Mouse (Mus musculus) midbrain, embryonic 10.5 days (tissue): ENCODE results near the gene 1500009L16Rik. TPM values are rescaled to one million over a fixed set of nuclear protein-coding genes. Genes with fewer than 3 reads are reported as not detected.

Source experiments
- DNase-seq: peaks from one replicate; pipeline ENCODE4 v3.0.0-alpha.2; 2017; ENCODE audit warnings: low spot score
- H3K27ac ChIP-seq: fragments of 300-500 bp; sonication (generic); replicated peaks from 2 replicates; pipeline ENCODE4 v1.5.1; 2016; ENCODE audit warnings: mild to moderate bottlenecking
- H3K27me3 ChIP-seq: fragments of 300-500 bp; sonication (generic); 2 replicates; pipeline ENCODE4 v1.6.1; 2016; ENCODE audit warnings: low read depth, mild to moderate bottlenecking; ENCODE audit not compliant: poor library complexity, severe bottlenecking
- H3K36me3 ChIP-seq: fragments of 300-500 bp; sonication (generic); 2 replicates; pipeline ENCODE4 v1.6.1; 2016; ENCODE audit warnings: mild to moderate bottlenecking, moderate library complexity
- H3K4me1 ChIP-seq: fragments of 300-500 bp; sonication (generic); 2 replicates; pipeline ENCODE4 v1.6.1; 2016
- H3K4me3 ChIP-seq: fragments of 300-500 bp; sonication (generic); 2 replicates; pipeline ENCODE4 v1.5.1; 2016; ENCODE audit warnings: mild to moderate bottlenecking, moderate library complexity
- H3K9me3 ChIP-seq: fragments of 300-500 bp; sonication (generic); replicated peaks from 2 replicates; pipeline ENCODE4 v1.6.1; 2016; ENCODE audit warnings: mild to moderate bottlenecking
- WGBS: fragments of 180-500 bp; shearing (Covaris S2); methylation state at CpG from one replicate; pipeline ENCODE4 v1.1.7; 2016; 5-methylcytosine and 5-hydroxymethylcytosine counted together
- polyA plus RNA-seq: library from polyadenylated mRNA; unstranded; fragments of >200 nt; fragmentation: Nextera tagmentation; extraction: Ambion mirVana; gene quantifications from 2 replicates; pipeline ENCODE4 v1.2.1, GENCODE M21; 2016

1500009L16Rik gene
- polyA plus RNA-seq, 1 experiment from 2014 or later: 44.2 TPM

DNA sequence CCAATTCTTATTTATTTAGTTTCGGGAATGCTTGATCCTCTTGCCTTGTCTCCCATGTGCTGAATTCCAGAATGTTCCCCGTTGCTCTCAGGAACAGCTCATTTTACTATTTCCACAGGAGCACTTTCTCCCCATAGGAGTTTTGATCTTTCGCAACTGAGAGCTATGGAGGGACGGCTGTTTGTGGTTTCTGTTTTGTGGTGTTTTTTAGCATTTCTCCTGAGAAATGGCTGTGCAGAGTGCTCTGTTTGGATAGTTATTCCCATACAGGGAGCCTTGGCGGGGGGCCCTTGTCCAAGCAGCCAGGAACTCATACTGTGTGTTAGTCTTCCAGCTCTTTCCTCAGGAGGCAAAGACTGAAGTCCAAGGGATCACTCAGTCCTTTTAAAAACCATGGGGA, 5.2 kb downstream of the 1500009L16Rik start:
- Histone ChIP-seq H3K9me3 (peaks cover 6% of the 10 kb centered on the region; the same call in 1 of the 2 replicates), H3K36me3 (no peaks in the 10 kb centered on the region), H3K4me3 (no peak overlapping the region), H3K27ac (no peak overlapping the region), H3K4me1 (peaks cover 13% of the 10 kb centered on the region), H3K27me3 (peaks cover 9% of the 10 kb centered on the region)
- 91% methylated on average over 5 of the region's 5 CpGs for WGBS
- no peak for DNase-seq

DNA sequence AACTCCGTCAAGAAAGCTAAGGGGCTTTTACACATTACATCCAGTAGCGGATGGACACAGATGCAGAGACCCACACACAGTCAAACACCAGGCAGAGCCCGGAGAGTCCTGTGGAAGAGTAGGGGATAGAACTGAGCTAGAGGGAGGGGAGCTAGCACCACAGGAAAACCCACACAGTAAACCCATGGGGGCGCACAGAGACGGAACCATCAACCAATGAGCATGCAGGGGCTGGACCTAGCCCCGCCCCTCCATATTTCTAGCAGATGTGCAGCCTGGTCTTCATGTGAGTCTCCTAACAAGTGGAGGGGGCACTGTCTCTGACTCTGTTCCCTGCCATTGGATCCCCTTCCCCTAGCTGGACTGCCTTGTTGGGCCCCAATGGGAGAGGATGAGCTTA, 5.9 kb downstream of the 1500009L16Rik start:
- H3K27me3 ChIP-seq: peaks cover 9% of the 10 kb centered on the region
- H3K36me3 ChIP-seq: no peaks in the 10 kb centered on the region
- DNase-seq: no peak
- H3K9me3 ChIP-seq: peaks cover 6% of the 10 kb centered on the region; the same call in 1 of the 2 replicates
- whole genome bisulfite sequencing: 83% methylated on average over 6 of the region's 6 CpGs
- H3K27ac ChIP-seq: no peak overlapping the region
- no peak overlapping the region for H3K4me3 ChIP-seq
- H3K4me1 ChIP-seq: peaks cover 10% of the 10 kb centered on the region

DNA sequence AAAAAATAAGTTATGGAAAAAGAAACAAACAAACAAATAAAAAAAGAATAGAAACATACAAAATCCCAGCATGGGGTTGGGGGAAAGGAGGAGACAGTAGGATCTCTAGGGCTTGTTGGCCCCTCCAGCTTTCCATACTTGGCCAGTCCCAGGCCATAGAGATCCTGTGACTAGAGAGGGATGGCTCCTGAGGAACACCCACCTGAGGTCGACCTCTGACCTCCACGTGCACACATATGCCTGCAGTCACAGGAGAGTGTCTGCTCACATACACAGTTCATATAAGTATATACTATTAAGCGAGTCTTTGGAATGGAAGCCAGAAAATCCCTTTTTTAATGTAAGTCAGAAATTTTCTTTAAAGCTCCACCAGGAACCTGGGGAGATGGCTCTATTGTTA, 6.4 kb downstream of the 1500009L16Rik start:
- Histone ChIP-seq H3K4me3 (no peak overlapping the region), H3K27me3 (peaks cover 4% of the 10 kb centered on the region), H3K9me3 (peaks cover 6% of the 10 kb centered on the region; the same call in 1 of the 2 replicates), H3K36me3 (no peaks in the 10 kb centered on the region), H3K27ac (no peak overlapping the region), H3K4me1 (peaks cover 4% of the 10 kb centered on the region)
- 71% methylated on average over 3 of the region's 3 CpGs for WGBS
- DNase-seq: no peak

- 37% methylated on average over 7 of the region's 7 CpGs for whole genome bisulfite sequencing
- H3K27ac ChIP-seq: no peak overlapping the region
- DNase-seq: peak; percentile 81
- H3K36me3 ChIP-seq: no peaks in the 10 kb centered on the region
- H3K4me1 ChIP-seq: 0 out of 2 replicates have a peak, but pooled peaks cover 2% of the 10 kb centered on the region
- H3K9me3 ChIP-seq: peaks cover 6% of the 10 kb centered on the region; the same call in 1 of the 2 replicates
- no peak overlapping the region for H3K4me3 ChIP-seq
- H3K27me3 ChIP-seq: no peaks in the 10 kb centered on the region
These were observed 6.8 kb downstream of the 1500009L16Rik start for GRCm38 (mm10) chr10:83729492-83729891.

DNA sequence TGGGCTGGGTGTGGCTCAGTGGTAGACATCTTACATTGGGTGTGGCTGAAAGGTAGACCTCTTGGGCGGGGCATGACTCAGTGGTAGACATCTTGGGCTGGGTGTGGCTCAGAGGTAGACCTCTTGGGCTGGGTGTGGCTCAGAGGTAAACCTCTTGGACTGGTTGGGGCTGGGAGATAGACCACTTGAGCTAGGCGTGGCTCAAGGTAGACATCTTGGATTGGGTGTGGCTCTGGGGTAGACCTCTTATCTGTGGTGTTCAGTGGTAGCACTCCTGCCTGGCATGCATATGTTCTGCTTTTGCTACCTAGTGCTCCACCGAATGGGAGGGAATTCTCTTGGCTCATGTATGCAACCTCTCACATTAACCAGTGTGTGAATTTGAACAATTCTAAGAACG, 11.1 kb downstream of the 1500009L16Rik start:
- Histone ChIP-seq H3K4me1 (0 out of 2 replicates have a peak, but pooled peaks cover under 1% of the 10 kb centered on the region), H3K27ac (no peak overlapping the region), H3K27me3 (no peaks in the 10 kb centered on the region), H3K9me3 (no peaks in the 10 kb centered on the region), H3K4me3 (no peak overlapping the region), H3K36me3 (peaks cover 6% of the 10 kb centered on the region; the same call in 1 of the 2 replicates)
- no peak for DNase-seq
- 90% methylated on average over 4 of the region's 4 CpGs for WGBS

DNA sequence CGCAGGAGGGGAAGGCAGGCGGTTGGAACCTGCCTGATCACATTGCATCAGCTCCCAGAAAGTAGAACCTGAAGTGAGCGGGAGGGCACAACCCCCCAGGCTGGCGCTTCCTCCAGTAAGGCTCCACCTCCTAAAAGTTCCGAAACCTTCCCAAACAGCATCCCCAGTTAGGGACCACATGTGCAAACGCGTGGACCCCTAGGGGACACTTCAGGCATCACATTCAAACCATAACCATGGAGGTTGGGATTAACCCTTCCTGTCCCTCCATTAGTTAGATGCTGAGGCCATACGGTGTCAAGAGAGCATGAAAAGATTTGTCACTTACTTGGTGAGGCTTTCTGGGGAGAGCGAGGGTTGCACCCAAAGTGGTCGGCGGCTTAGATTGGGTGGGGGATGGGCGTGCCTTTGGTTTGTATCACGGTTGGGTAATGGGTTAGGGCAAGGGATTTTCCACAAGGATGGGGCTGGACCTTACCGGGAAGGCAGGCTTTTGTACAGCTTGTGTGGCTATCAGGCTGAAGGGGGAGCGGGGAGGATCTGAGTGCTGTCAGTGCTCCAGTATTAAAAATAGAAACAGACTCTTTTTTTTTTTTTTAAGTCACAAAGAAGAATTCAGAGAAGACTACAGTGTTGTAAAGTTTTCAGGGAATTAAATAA, 16.5 kb downstream of the 1500009L16Rik start:
- H3K4me3 ChIP-seq: no peak overlapping the region
- DNase-seq: no peak
- H3K27me3 ChIP-seq: no peaks in the 10 kb centered on the region
- 84% methylated on average over 15 of the region's 15 CpGs for WGBS
- peaks cover 19% of the 10 kb centered on the region; the same call in 1 of the 2 replicates for H3K36me3 ChIP-seq
- H3K4me1 ChIP-seq: no peaks in the 10 kb centered on the region
- H3K27ac ChIP-seq: no peak overlapping the region
- peaks cover 32% of the 10 kb centered on the region for H3K9me3 ChIP-seq

GRCm38 (mm10) chr10:83744656-83745055, 22.0 kb downstream of the 1500009L16Rik start:
- no peaks in the 10 kb centered on the region for H3K4me1 ChIP-seq
- DNase-seq: no peak
- H3K4me3 ChIP-seq: no peak overlapping the region
- WGBS: 86% methylated on average over 3 of the region's 3 CpGs
- no peaks in the 10 kb centered on the region for H3K27me3 ChIP-seq
- no peak overlapping the region for H3K27ac ChIP-seq
- H3K9me3 ChIP-seq: peaks cover 33% of the 10 kb centered on the region
- peaks cover 12% of the 10 kb centered on the region; the same call in 1 of the 2 replicates for H3K36me3 ChIP-seq

GRCm38 (mm10) chr10:83753056-83753455, 30.4 kb downstream of the 1500009L16Rik start:
- Histone ChIP-seq H3K36me3 (no peaks in the 10 kb centered on the region), H3K27me3 (no peaks in the 10 kb centered on the region), H3K4me3 (no peak overlapping the region), H3K27ac (no peak overlapping the region), H3K9me3 (no peaks in the 10 kb centered on the region), H3K4me1 (no peaks in the 10 kb centered on the region)
- WGBS: 100% methylated on average over 1 of the region's 1 CpGs
- no peak for DNase-seq

DNA sequence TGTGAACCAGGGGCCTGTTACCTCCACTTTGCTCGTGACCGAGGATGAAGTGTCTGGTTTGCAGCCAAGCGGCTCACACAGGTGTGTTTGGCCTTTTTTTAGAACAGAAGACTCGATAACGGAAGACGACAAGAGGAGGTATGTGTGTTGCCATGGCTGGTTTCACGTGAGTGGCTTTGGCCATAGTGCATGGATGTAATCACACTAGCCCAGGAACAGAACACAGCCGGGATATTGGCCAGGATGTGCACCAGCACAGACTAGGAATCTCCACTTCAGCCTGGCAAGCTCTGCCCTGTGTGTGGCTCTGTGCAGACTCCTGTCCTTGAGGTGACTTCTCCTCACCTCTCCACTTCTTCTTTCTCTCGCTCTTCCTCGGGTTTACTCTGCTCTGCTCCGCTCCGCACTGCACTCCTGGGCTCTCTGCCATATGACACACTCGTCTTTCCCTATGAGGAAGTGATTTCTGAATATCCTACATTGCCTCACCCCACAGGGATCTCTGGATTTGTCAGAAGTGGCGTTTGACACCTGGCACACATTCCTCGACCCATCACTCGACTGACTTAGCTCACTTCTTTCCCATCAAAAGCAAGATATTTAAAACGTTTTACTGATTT, 34.8 kb downstream of the 1500009L16Rik start:
- 90% methylated on average over 17 of the region's 17 CpGs for WGBS
- no peak overlapping the region for H3K4me3 ChIP-seq
- no peak overlapping the region for H3K27ac ChIP-seq

GRCm38 (mm10) chr10:83758732-83759131, 36.1 kb downstream of the 1500009L16Rik start:
- no peak overlapping the region for H3K4me3 ChIP-seq
- no peaks in the 10 kb centered on the region for H3K27me3 ChIP-seq
- H3K27ac ChIP-seq: no peak overlapping the region
- no peaks in the 10 kb centered on the region for H3K9me3 ChIP-seq
- peaks cover 13% of the 10 kb centered on the region for H3K36me3 ChIP-seq
- DNase-seq: no peak
- H3K4me1 ChIP-seq: no peaks in the 10 kb centered on the region
- 93% methylated on average over 13 of the region's 13 CpGs for WGBS

More for the DNA sequence above, 34.8 kb downstream of the 1500009L16Rik start:
- no peak for DNase-seq
- no peaks in the 10 kb centered on the region for H3K27me3 ChIP-seq
- no peaks in the 10 kb centered on the region for H3K9me3 ChIP-seq
- H3K4me1 ChIP-seq: no peaks in the 10 kb centered on the region
- peaks cover 5% of the 10 kb centered on the region; the same call in 1 of the 2 replicates for H3K36me3 ChIP-seq

DNA sequence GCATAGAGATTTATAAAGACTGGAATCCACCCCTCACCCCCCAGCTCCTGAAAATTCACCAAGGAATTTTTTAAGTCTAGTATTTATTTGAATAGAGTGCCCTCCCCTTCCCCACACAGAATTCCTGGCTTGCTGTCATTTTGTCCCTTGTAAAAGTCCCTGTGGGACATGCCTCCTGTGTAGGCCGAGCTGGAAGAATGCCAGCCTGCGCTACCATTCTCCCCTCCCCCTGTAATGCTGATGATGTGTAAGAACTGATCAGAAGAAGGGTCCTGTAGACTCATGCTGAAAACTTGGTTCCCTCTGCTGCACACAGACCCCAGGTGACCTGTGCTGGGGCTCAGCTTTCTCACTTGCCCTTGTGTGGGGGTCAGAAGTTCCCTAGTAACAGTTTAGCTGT, 37.9 kb downstream of the 1500009L16Rik start:
- no peak for DNase-seq
- H3K36me3 ChIP-seq: peaks cover 21% of the 10 kb centered on the region
- H3K27ac ChIP-seq: no peak overlapping the region
- WGBS: 84% methylated on average over 2 of the region's 2 CpGs
- no peaks in the 10 kb centered on the region for H3K4me1 ChIP-seq
- no peak overlapping the region for H3K4me3 ChIP-seq
- no peaks in the 10 kb centered on the region for H3K9me3 ChIP-seq
- H3K27me3 ChIP-seq: no peaks in the 10 kb centered on the region

DNA sequence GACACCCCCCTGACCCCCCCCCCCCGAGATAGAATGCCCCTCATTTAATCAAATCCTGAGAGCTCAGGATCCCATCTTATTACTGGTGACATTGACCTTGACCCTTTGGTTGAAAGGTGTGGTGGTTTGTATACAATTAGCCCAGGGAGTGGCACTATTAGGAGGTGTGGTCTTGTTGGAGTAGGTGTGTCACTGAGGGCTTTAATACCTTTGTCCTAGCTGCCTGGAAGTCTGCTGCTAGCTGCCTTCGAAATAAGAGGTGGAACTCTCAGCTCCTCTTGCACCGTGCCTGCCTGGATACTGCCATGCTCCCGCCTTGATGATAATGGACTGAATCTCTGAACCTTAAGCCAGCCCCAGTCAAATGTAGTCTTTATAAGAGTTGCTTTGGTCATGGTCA, 41.2 kb downstream of the 1500009L16Rik start:
- 85% methylated on average over 4 of the region's 4 CpGs for WGBS
- peaks cover 21% of the 10 kb centered on the region for H3K36me3 ChIP-seq
- no peak overlapping the region for H3K4me3 ChIP-seq
- no peak overlapping the region for H3K27ac ChIP-seq
- H3K9me3 ChIP-seq: no peaks in the 10 kb centered on the region
- DNase-seq: no peak
- no peaks in the 10 kb centered on the region for H3K4me1 ChIP-seq
- H3K27me3 ChIP-seq: no peaks in the 10 kb centered on the region

- peaks cover 21% of the 10 kb centered on the region for H3K36me3 ChIP-seq
- H3K9me3 ChIP-seq: no peaks in the 10 kb centered on the region
- H3K4me1 ChIP-seq: no peaks in the 10 kb centered on the region
- no peak for DNase-seq
- H3K27ac ChIP-seq: no peak overlapping the region
- H3K4me3 ChIP-seq: no peak overlapping the region
- no peaks in the 10 kb centered on the region for H3K27me3 ChIP-seq
These were observed 44.2 kb downstream of the 1500009L16Rik start for GRCm38 (mm10) chr10:83766882-83767281.
